In genomic region chr7:109985661-109986132, GRCm38 (mm10) we compare ENCODE assay signal across 8 mouse cellular contexts. TPM values are rescaled to one million over a fixed set of nuclear protein-coding genes. Genes with fewer than 3 reads are reported as not detected.
DNase-seq lines count a peak whose midpoint lies in the region; ATAC-seq and TF ChIP-seq lines count a peak whose summit lies in the region.

No protein-coding gene starts in this region.

- H3K9ac ChIP-seq in liver, adult 2 months (ENCODE audit: low read depth, low read length): peak overlapping the region; percentile 78
- H3K9ac ChIP-seq in neural tube, embryonic 13.5 days: peak overlapping the region; percentile 84

- no peaks in the 10 kb centered on the region; the same call in 1 of the 2 replicates for H3K79me2 ChIP-seq in liver, adult 2 months (ENCODE audit: control insufficient read depth, insufficient read depth, low read length)

- peaks cover 9% of the 10 kb centered on the region for H3K4me1 ChIP-seq in liver, adult 2 months (ENCODE audit: control insufficient read depth, insufficient read depth, low read length)
- peaks cover 15% of the 10 kb centered on the region for H3K4me1 ChIP-seq in neural tube, embryonic 13.5 days (replicated peaks)

- no peak for DNase-seq in layer of hippocampus, adult 2 months (ENCODE audit: low spot score in 2 of 2)
- DNase-seq in layer of hippocampus, adult 9-10 months (ENCODE audit: low spot score): no peak
- DNase-seq in Patski (ENCODE audit: low read depth, low spot score): no peak
- DNase-seq in liver, adult 2 months (ENCODE audit: extremely low read depth, low read depth, low spot score): peak; percentile 78
- DNase-seq in cerebellum, adult 18-20 months: no peak
- DNase-seq in layer of hippocampus, adult 18-20 months (ENCODE audit: low spot score in 2 of 2): no peak

- H3K4me2 ChIP-seq in neural tube, embryonic 13.5 days: peak overlapping the region; percentile 81

- H3K9me3 ChIP-seq in neural tube, embryonic 13.5 days: no peaks in the 10 kb centered on the region

- POLR2A ChIA-PET in Patski (lab: Charles Lee): interaction anchor here (1.0 to 2.2 kb wide), 4 partner anchors 16 to 76 kb away, joined by 3 to 10 read pairs (median 3); partner anchors contain the start of gene Zfp143

- ATAC-seq in Patski: peak; percentile 56
- peak; percentile 45 for ATAC-seq in erythroid progenitor cell, adult 5-6 weeks (replicated peaks; ENCODE audit: low FRiP score, poor library complexity, severe bottlenecking)
- ATAC-seq in neural tube, embryonic 13.5 days (ENCODE audit: low read depth): peak; percentile 74

- CTCF ChIA-PET in Patski (lab: Charles Lee): interaction anchor here (1.3 to 1.8 kb wide), 8 partner anchors 9 to 76 kb away, joined by 3 to 7 read pairs (median 4); partner anchors contain the start of gene Zfp143

- 0% methylated on average over 27 of the region's 27 CpGs for WGBS in liver, adult 2 months
- 0% methylated on average over 27 of the region's 27 CpGs for WGBS in neural tube, embryonic 13.5 days

- peaks cover 18% of the 10 kb centered on the region for H3K36me3 ChIP-seq in liver, adult 2 months (ENCODE audit: control insufficient read depth, insufficient read depth, low read length)
- peaks cover 13% of the 10 kb centered on the region for H3K36me3 ChIP-seq in neural tube, embryonic 13.5 days

- TF ChIP-seq CTCF in layer of hippocampus, adult 2 months (conservative IDR thresholded peaks at IDR 0.05): no peak
- TF ChIP-seq CTCF in Patski (IDR thresholded peaks at IDR 0.05): no peak
- TF ChIP-seq CTCF in liver, adult 2 months (IDR thresholded peaks at IDR 0.05; ENCODE audit: low read depth, low read length): no peak

- H3K27me3 ChIP-seq in Patski: no peaks in the 10 kb centered on the region
- no peaks in the 10 kb centered on the region for H3K27me3 ChIP-seq in liver, adult 2 months (ENCODE audit: control insufficient read depth, insufficient read depth, low read length)
- H3K27me3 ChIP-seq in neural tube, embryonic 13.5 days: no peaks in the 10 kb centered on the region

- in situ Hi-C loops in Patski (cut with MboI; ENCODE audit: low pct_unique_long_range_greater_than_20kb): loop anchor here (25.0 kb wide), 1 partner anchor 277 kb away; no protein-coding TSS in a partner anchor

- H3K27ac ChIP-seq in layer of hippocampus, adult 2 months: peak overlapping the region; percentile 90
- peak overlapping the region; percentile 82 for H3K27ac ChIP-seq in liver, adult 2 months (replicated peaks; ENCODE audit: insufficient read depth, low read depth, low read length)
- peak overlapping the region; percentile 90 for H3K27ac ChIP-seq in neural tube, embryonic 13.5 days (replicated peaks)

- TF ChIP-seq POLR2A in liver, adult 2 months (IDR thresholded peaks at IDR 0.05; ENCODE audit: extremely low read depth, insufficient read depth, low read length): no peak

- peak overlapping the region; percentile 78 for H3K4me3 ChIP-seq in layer of hippocampus, adult 2 months
- H3K4me3 ChIP-seq in liver, adult 2 months (ENCODE audit: insufficient read depth, low read depth, low read length): peak overlapping the region; percentile 76
- H3K4me3 ChIP-seq in neural tube, embryonic 13.5 days: peak overlapping the region; percentile 60

RNA-seq across cellular contexts. Expression of gene Tmem41b, which starts 1.0 kb away (rescaled TPM):
- total RNA-seq in layer of hippocampus, adult 2 months (2021): 10 to 100 TPM; 43.9 to 45.3 TPM
- polyA plus RNA-seq in Patski (2021): 42.8 TPM
- 42.2 and 76.3 TPM in 2 replicates for total RNA-seq in erythroid progenitor cell, adult 5-6 weeks (2015; ENCODE audit: low replicate concordance)
- total RNA-seq in erythroid progenitor cell, adult 5-6 weeks (2017; ENCODE audit: low replicate concordance): 49.9 and 76.2 TPM in 2 replicates
- total RNA-seq in liver, adult 2 months (2014; rRNA removed): 42.9 and 43.1 TPM in 2 replicates
- 21.1 and 21.6 TPM in 2 replicates for polyA plus RNA-seq in liver, adult 2 months (2012; rRNA removed)
- 63.7 and 73.2 TPM in 2 replicates for polyA plus RNA-seq in neural tube, embryonic 13.5 days (2015; fragmentation: Nextera tagmentation; extraction: Ambion mirVana)
- total RNA-seq in layer of hippocampus, adult 18-20 months (2021): 10 to 100 TPM; 47.0 to 49.1 TPM

RNA-seq across cellular contexts. Expression of gene Dennd5a, which starts 25.4 kb away (rescaled TPM):
- total RNA-seq in layer of hippocampus, adult 2 months (2021): 100 to 1,000 TPM; 211 to 212 TPM
- polyA plus RNA-seq in Patski (2021): 112 TPM
- total RNA-seq in erythroid progenitor cell, adult 5-6 weeks (2015; ENCODE audit: low replicate concordance): 35.2 and 40.4 TPM in 2 replicates
- total RNA-seq in erythroid progenitor cell, adult 5-6 weeks (2017; ENCODE audit: low replicate concordance): 22.4 and 24.8 TPM in 2 replicates
- 25.5 and 26.2 TPM in 2 replicates for total RNA-seq in liver, adult 2 months (2014; rRNA removed)
- polyA plus RNA-seq in liver, adult 2 months (2012; rRNA removed): 17.4 and 24.1 TPM in 2 replicates
- polyA plus RNA-seq in neural tube, embryonic 13.5 days (2015; fragmentation: Nextera tagmentation; extraction: Ambion mirVana): 42.2 and 42.5 TPM in 2 replicates
- total RNA-seq in layer of hippocampus, adult 18-20 months (2021): 100 to 1,000 TPM; 215 to 216 TPM

RNA-seq across cellular contexts. Expression of gene Ipo7, which starts 32.4 kb away (rescaled TPM):
- 100 to 1,000 TPM in 1 of 2 experiments, 10 to 100 TPM in 1; 97.9 to 101 TPM for total RNA-seq in layer of hippocampus, adult 2 months (2021)
- 98.5 TPM for polyA plus RNA-seq in Patski (2021)
- 29.9 and 34.0 TPM in 2 replicates for total RNA-seq in erythroid progenitor cell, adult 5-6 weeks (2015; ENCODE audit: low replicate concordance)
- 45.9 and 69.8 TPM in 2 replicates for total RNA-seq in erythroid progenitor cell, adult 5-6 weeks (2017; ENCODE audit: low replicate concordance)
- total RNA-seq in liver, adult 2 months (2014; rRNA removed): 59.8 and 65.7 TPM in 2 replicates
- 12.8 and 14.8 TPM in 2 replicates for polyA plus RNA-seq in liver, adult 2 months (2012; rRNA removed)
- polyA plus RNA-seq in neural tube, embryonic 13.5 days (2015; fragmentation: Nextera tagmentation; extraction: Ambion mirVana): 40.2 and 43.3 TPM in 2 replicates
- total RNA-seq in layer of hippocampus, adult 18-20 months (2021): 100 to 1,000 TPM in 1 of 2 experiments, 10 to 100 TPM in 1; 93.8 to 104 TPM
